Mouse (Mus musculus): Measurements from ENCODE around the gene Ripk1.

DNA sequence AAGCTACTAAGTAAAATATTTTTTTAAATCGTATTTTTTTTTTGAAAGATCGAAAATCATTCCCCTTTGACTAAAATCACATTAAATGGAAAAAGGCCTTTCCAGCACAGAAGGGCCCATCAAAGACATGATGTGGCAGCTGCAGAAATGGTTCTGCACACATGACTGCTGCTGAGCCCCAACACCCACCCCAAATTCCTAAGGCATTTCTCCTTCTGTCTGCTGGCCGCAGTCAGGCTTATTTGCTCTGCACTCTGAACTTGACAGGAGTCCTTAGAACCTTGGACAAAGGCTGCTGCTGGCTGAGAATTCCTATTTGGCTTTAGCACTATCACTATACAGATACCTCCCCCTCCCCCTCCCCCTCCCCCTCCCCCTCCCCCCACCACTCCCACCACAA is 70.7 kb downstream of the Ripk1 start:
- TF ChIP-seq CTCF (IDR thresholded peaks at IDR 0.05; ENCODE audit: low read depth), result no peak
- no peak for TF ChIP-seq EP300 (IDR thresholded peaks at IDR 0.05; ENCODE audit: low read depth)
